Mouse (Mus musculus) lung, adult 2 months (tissue): ENCODE data around the gene Gcnt2.

Source experiments
- CTCF ChIP-seq: fragments of 200-500 bp; IDR thresholded peaks from 2 replicates; pipeline ENCODE4 v1.5.1; 2011; ENCODE audit warnings: mild to moderate bottlenecking, low read length, control low read depth; ENCODE audit not compliant: insufficient read depth
- POLR2A ChIP-seq: fragments of 200-500 bp; IDR thresholded peaks from 2 replicates; pipeline ENCODE4 v1.6.1; 2011; ENCODE audit warnings: low read depth, mild to moderate bottlenecking, control low read depth, low read length, borderline replicate concordance; ENCODE audit errors: extremely low read depth

- TF ChIP-seq CTCF: no peak
- TF ChIP-seq POLR2A: no peak
These were observed 142.4 kb downstream of the Gcnt2 start for GRCm38 (mm10) chr13:41002001-41002400.
